Mouse (Mus musculus) megakaryocyte-erythroid progenitor cell, adult 5-6 weeks (primary cell): ENCODE results near the gene Il1a. TPM values are rescaled to one million over a fixed set of nuclear protein-coding genes. Genes with fewer than 3 reads are reported as not detected.

Source experiments
- ATAC-seq: replicated peaks from 2 replicates; pipeline ENCODE4 v1.8.0; 2016; ENCODE audit warnings: mild to moderate bottlenecking, inconsistent platforms; ENCODE audit not compliant: severe bottlenecking, poor library complexity, low FRiP score, low TSS enrichment
- total RNA-seq, 2 experiments: library from RNA; stranded (forward) in 1 of 2; stranded (reverse) in 1 of 2; fragments of 200-1000, 215-1000 nt in 1 of 2; fragments of >200 nt in 1 of 2; fragmentation: Nextera tagmentation in 1 of 2; gene quantifications; 2 replicates each; pipeline ENCODE4 v1.2.3; 2014 to 2017

The Il1a gene
- total RNA-seq, 2 experiments from 2014 or later: not detected

GRCm38 (mm10) chr2:129269161-129269643, 40.6 kb downstream of the Il1a start:
- no peak for ATAC-seq

- ATAC-seq: no peak
Measured at GRCm38 (mm10) chr2:129267738-129268137, 42.0 kb downstream of the Il1a start.

DNA sequence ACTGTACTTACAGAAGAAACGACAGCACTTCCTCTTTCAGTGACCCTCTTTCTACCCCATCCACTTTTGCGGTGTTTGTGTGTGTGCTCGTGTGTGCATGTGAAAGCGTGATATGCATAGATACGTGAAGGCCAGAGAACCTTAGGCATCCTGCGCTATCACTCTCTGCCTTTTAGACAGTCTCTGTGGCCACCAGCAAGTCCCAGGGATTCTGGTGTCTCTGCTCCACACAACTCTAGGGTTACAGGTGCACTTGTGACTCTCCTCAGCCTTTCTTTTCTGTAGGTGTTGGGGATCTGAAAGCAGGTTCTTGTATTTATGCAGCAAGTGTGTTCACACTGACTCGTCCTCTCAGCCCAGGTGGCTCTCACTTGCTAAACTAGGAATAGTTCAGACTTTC, 44.5 kb downstream of the Il1a start:
- no peak for ATAC-seq

- ATAC-seq: no peak
Measured at GRCm38 (mm10) chr2:129263073-129263472, 46.7 kb downstream of the Il1a start.

GRCm38 (mm10) chr2:129261151-129261794, 48.5 kb downstream of the Il1a start:
- ATAC-seq: no peak

GRCm38 (mm10) chr2:129260646-129261045, 49.1 kb downstream of the Il1a start:
- ATAC-seq: no peak

DNA sequence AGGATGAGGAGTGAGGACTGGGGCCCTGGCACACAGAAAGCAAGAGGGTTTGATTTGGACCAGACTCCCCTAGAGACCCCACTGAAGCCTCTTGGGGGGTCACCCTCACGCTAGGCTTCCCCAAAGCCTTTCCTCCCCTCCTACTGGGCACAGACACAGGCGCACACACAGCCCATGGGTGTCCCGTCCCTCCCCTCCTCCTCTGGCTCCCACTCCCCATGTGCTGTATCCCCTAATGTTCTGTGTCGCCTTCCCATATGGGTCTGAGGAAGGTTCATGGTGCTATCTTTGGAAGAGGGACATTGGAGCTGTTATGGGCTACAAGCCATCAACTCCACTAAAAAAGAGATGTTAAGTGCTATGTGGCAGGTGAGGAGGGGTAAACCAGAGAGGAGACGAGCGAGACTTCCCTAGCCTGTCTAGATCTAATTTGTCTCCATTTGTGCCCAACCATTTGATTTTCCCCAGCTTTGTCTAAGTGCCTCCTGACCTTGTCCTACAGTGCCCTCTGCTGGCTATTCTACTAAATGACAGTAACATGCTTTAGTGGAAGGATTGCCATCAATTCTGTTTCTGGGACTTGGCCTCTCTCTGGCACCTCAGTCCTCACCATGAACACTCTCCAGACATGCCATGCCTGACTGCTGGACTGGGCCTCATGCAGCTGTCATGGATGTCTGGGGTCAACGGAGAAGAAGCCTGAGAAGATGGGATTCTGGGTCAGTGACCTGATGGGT, 51.1 kb downstream of the Il1a start:
- peak; percentile 71 for ATAC-seq

DNA sequence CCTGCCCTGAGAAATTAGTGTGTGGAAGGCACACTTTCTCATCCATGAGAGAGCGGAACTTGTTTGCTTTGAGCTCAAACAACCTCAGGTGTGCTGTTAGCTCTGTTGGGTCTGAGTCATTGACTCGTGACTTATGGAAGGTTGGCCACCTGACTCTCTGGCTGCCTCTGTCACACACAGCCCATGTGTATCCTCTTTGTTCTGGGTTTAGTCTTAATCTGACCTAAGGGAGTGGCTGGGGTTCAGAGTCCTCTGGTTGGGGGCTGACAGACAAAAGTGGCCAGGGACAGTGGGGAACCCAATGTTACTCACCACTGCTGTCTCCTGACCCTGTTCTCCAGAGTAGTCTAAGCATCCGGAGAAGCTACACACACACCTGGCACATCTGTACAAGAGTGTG, 51.7 kb downstream of the Il1a start:
- ATAC-seq: no peak

- ATAC-seq: no peak
Measured at GRCm38 (mm10) chr2:129256006-129256405, 53.8 kb downstream of the Il1a start.

DNA sequence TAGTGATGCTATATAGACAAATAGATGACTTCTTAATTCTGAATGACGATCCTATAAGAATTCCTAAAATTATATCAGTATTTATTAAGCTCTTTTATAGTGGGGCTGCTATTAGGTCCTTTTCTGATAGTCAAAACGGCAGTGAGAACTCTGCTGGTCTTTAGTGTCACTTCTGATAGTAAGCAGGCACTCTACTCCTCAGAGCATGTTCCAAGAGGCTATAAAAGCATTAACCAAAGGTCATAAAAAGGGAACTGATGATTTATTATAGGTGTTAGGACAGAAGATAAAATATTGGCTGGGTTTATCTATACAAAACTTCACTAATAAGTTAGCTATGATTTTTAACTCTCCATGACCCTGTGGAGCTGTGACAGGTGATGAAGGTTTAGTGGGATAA, 55.7 kb downstream of the Il1a start:
- ATAC-seq: no peak

GRCm38 (mm10) chr2:129253631-129253970, 56.2 kb downstream of the Il1a start:
- ATAC-seq: no peak

DNA sequence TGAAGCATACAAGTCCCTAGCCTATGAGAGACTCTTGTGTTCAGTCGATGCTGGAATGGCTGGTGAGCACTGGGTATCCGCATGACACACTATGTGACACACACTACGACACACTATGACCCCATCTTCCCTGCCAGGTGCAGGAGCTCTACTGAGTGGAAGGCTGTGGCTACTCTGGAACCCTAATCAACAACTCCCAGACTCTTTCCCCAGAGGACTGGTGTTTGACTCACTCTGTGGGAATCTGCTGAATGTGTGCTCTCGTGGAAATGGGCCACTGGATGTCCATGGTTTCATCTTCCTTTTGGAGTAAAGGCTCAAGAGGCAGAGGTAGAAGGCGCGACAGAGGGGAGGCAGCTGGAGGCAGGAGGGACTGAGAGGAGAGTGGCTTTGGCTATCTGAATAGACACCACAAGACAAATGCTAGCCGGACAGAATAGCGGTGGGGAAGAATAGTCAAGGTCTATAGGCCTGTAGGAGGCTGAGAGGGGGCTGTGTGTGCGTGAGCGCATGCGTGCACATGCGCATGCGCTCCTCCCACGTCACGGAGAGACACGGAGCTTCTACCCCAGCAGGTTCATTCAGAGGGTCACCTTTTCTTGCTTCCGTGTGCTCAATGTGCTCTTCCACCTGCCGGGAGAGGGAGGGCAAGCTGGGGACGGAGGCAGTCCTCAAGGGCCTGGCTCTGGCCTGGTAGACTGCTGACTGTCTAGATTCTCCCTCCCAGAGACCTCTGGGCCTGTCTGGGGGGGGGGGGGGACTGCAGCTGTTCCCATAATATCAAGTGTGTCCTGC, 56.7 kb downstream of the Il1a start:
- peak; percentile 30; the same call in 1 of the 2 replicates for ATAC-seq

Other genes starting within 250 kb of the Il1a start
- gene Ttl, start 244.0 kb downstream of the Il1a start, total RNA-seq (2014; fragmentation: Nextera tagmentation): 1.0 and 3.4 TPM in 2 replicates
- gene Ttl, start 244.0 kb downstream of the Il1a start, total RNA-seq (2017): 3.8 and 5.8 TPM in 2 replicates
- gene Polr1b, start 209.0 kb downstream of the Il1a start, total RNA-seq (2014; fragmentation: Nextera tagmentation): 68.1 and 87.8 TPM in 2 replicates
- 49.4 and 79.1 TPM in 2 replicates for gene Polr1b, start 209.0 kb downstream of the Il1a start, total RNA-seq (2017)
- gene Chchd5, start 180.3 kb downstream of the Il1a start, total RNA-seq (2014; fragmentation: Nextera tagmentation): 16.5 and 17.3 TPM in 2 replicates
- gene Chchd5, start 180.3 kb downstream of the Il1a start, total RNA-seq (2017): 6.8 and 10.7 TPM in 2 replicates
- 105 and 115 TPM in 2 replicates for gene Slc20a1, start 111.2 kb downstream of the Il1a start, total RNA-seq (2014; fragmentation: Nextera tagmentation)
- gene Slc20a1, start 111.2 kb downstream of the Il1a start, total RNA-seq (2017): 180 and 206 TPM in 2 replicates
- gene Ckap2l, start 12.8 kb downstream of the Il1a start, total RNA-seq (2014; fragmentation: Nextera tagmentation): 39.1 and 54.2 TPM in 2 replicates
- gene Ckap2l, start 12.8 kb downstream of the Il1a start, total RNA-seq (2017): 45.8 and 64.8 TPM in 2 replicates
- not detected in 2 replicates for gene Il1b, start 61.2 kb upstream of the Il1a start, total RNA-seq (2014; fragmentation: Nextera tagmentation)
- gene Il1b, start 61.2 kb upstream of the Il1a start, total RNA-seq (2017): 0.56 and 4.3 TPM in 2 replicates
- not detected in 2 replicates for gene F830045P16Rik, start 226.6 kb upstream of the Il1a start, total RNA-seq (2014; fragmentation: Nextera tagmentation)
- gene F830045P16Rik, start 226.6 kb upstream of the Il1a start, total RNA-seq (2017): 0.52 and 0.65 TPM in 2 replicates